Mouse (Mus musculus): Measurements from ENCODE around the gene Tmprss9. TPM values are rescaled to one million over a fixed set of nuclear protein-coding genes. Genes with fewer than 3 reads are reported as not detected.

The Tmprss9 gene
- total and polyA plus RNA-seq, 3 experiments: 0.04 TPM; not detected in 2

DNA sequence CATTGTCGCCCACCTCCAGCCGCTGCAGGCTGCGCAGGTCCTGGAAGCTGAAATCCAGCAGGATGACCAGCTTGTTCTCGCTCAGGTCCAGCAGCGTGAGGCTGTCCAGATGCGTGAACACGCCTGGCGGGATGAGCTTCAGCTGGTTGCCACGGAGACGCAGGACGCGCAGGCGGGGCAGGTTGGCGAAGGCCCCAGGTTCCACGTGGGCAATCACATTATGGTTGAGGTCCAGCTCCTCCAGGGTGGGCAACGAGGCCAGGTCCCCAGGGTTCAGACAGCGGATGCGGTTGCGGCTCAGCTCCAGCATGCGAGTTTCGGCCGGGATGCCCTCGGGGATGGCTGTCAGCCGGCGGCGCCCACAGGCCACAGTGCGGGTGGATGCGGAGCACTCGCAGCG is 36.0 kb upstream of the Tmprss9 start:
- Histone ChIP-seq H3K79me2 (replicated peaks; ENCODE audit: control insufficient read depth, extremely low read depth, insufficient read depth, poor library complexity, severe bottlenecking) (no peaks in the 10 kb centered on the region), H3K4me3 (replicated peaks in 1 of 3; ENCODE audit: low read depth in 2 of 3, low read length in 2 of 3, poor library complexity in 1 of 3) (no peak overlapping the region), H3K9me3 (replicated peaks; ENCODE audit: low read length) (no peaks in the 10 kb centered on the region), H3K4me2 (ENCODE audit: insufficient read depth, low read depth, poor library complexity, severe bottlenecking) (no peak overlapping the region), H3K27ac (ENCODE audit: insufficient read depth, low read depth) (no peak overlapping the region), H3K36me3 (replicated peaks in 1 of 2; ENCODE audit: control insufficient read depth in 1 of 2, insufficient read depth in 1 of 2, low read length in 1 of 2) (peaks cover 0 to 7% of the 10 kb centered on the region in 2 experiments), H3K4me1 (ENCODE audit: control insufficient read depth in 1 of 2, insufficient read depth in 2 of 2) (peaks cover 5 to 17% of the 10 kb centered on the region in 2 experiments; a peak in 3 of 4 replicates), H3K27me3 (replicated peaks) (peaks cover 7% of the 10 kb centered on the region), H3K9ac (ENCODE audit: insufficient read depth, low read depth) (no peak overlapping the region)
- in situ Hi-C loops (cut with MboI; ENCODE audit: low pct_ligation_motif_present, low pct_unique_long_range_greater_than_20kb, low sequenced_read_pairs) (no loop called here), dilution Hi-C loops (cut with MboI; ENCODE audit: extremely low pct_ligation_motif_present, extremely low pct_unique_long_range_greater_than_20kb, low sequenced_read_pairs) (no loop called here)
- no peak for DNase-seq (ENCODE audit: extremely low read depth)
- TF ChIP-seq MAFK (IDR thresholded peaks at IDR 0.05; ENCODE audit: insufficient replicate concordance, low read length) (no peak), ZKSCAN1 (IDR thresholded peaks at IDR 0.05; ENCODE audit: borderline replicate concordance, low read depth, low read length) (no peak), PAX5 (IDR thresholded peaks at IDR 0.05; ENCODE audit: low read length) (no peak), NELFE (IDR thresholded peaks at IDR 0.05; ENCODE audit: low read depth, low read length) (no peak), MXI1 (IDR thresholded peaks at IDR 0.05; ENCODE audit: low read depth, low read length) (no peak), USF2 (conservative IDR thresholded peaks at IDR 0.05; ENCODE audit: low read depth, low read length) (no peak), RCOR1 (conservative IDR thresholded peaks at IDR 0.05; ENCODE audit: low read depth, low read length) (no peak), NRF1 (IDR thresholded peaks at IDR 0.05; ENCODE audit: low read depth, low read length) (no peak), UBTF (IDR thresholded peaks at IDR 0.05; ENCODE audit: low read depth, low read length) (no peak), E2F4 (IDR thresholded peaks at IDR 0.05; ENCODE audit: insufficient replicate concordance, low read depth, low read length) (no peak), CTCF (conservative IDR thresholded peaks at IDR 0.05 in 1 of 2, IDR thresholded peaks at IDR 0.05 in 1 of 2; ENCODE audit: low read depth in 2 of 2, low read length in 2 of 2) (no peak), ELF1 (IDR thresholded peaks at IDR 0.05; ENCODE audit: low read depth, low read length) (no peak)

DNA sequence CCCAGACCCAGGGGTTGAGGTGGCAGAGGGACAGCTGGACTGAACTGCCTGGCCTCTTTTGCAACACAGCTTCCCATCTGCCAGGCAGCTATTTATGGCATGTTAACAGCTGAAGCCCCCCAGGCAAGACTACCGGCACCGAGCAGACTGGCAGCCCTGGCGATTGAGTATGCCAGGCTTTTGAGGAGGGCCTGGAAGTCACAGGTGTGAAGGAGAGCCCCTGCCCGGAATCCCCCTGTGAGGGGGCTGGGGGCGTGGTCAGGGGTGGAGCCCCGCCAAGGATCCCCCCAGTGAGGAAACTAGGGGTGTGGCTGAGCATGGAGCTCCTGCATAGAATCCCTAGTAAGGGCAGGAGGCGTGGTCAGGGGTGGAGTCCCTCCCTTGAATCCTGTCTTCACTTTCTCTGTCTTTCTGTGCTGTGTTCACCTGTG is 34.7 kb upstream of the Tmprss9 start:
- Histone ChIP-seq H3K4me1 (ENCODE audit: control insufficient read depth in 1 of 2, insufficient read depth in 2 of 2) (peaks cover 0 to 12% of the 10 kb centered on the region in 2 experiments; a peak in 2 of 4 replicates), H3K9ac (ENCODE audit: insufficient read depth, low read depth) (no peak overlapping the region), H3K79me2 (replicated peaks; ENCODE audit: control insufficient read depth, extremely low read depth, insufficient read depth, poor library complexity, severe bottlenecking) (no peaks in the 10 kb centered on the region), H3K27ac (ENCODE audit: insufficient read depth, low read depth) (no peak overlapping the region), H3K36me3 (replicated peaks in 1 of 2; ENCODE audit: control insufficient read depth in 1 of 2, insufficient read depth in 1 of 2, low read length in 1 of 2) (peaks cover 0 to 2% of the 10 kb centered on the region in 2 experiments), H3K9me3 (replicated peaks; ENCODE audit: low read length) (no peaks in the 10 kb centered on the region), H3K4me2 (ENCODE audit: insufficient read depth, low read depth, poor library complexity, severe bottlenecking) (no peak overlapping the region), H3K4me3 (replicated peaks in 1 of 3; ENCODE audit: low read depth in 2 of 3, low read length in 2 of 3, poor library complexity in 1 of 3) (no peak overlapping the region), H3K27me3 (replicated peaks) (peaks cover 14% of the 10 kb centered on the region)
- in situ Hi-C loops (cut with MboI; ENCODE audit: low pct_ligation_motif_present, low pct_unique_long_range_greater_than_20kb, low sequenced_read_pairs): no loop called here
- TF ChIP-seq KAT2A (IDR thresholded peaks at IDR 0.05; ENCODE audit: insufficient replicate concordance, low read length) (no peak), POLR2AphosphoS2 (IDR thresholded peaks at IDR 0.05; ENCODE audit: low read depth, low read length) (no peak), SIN3A (IDR thresholded peaks at IDR 0.05; ENCODE audit: low read length) (no peak)
- no peak for DNase-seq (ENCODE audit: extremely low read depth)
- dilution Hi-C loops (cut with MboI; ENCODE audit: extremely low pct_ligation_motif_present, extremely low pct_unique_long_range_greater_than_20kb, low sequenced_read_pairs): no loop called here

Measured in CH12.LX (cell line).